Mouse (Mus musculus) limb, embryonic 12.5 days (tissue): Measurements from ENCODE around the gene Gfra1. TPM values are rescaled to one million over a fixed set of nuclear protein-coding genes. Genes with fewer than 3 reads are reported as not detected.

Experiments
- ATAC-seq: fragments of 200-750 bp; cut with Nextera tagmentation; 2 replicates; pipeline ENCODE4 v1.8.0; 2017; ENCODE audit warnings: low read depth, moderate TSS enrichment; ENCODE audit not compliant: insufficient number of reproducible peaks, insufficient read depth, low FRiP score, low TSS enrichment
- H3K27ac ChIP-seq: fragments of 300-500 bp; sonication (generic); 2 replicates; pipeline ENCODE4 v1.5.1; 2016; ENCODE audit warnings: mild to moderate bottlenecking, moderate library complexity
- H3K27me3 ChIP-seq: fragments of 300-500 bp; sonication (generic); 2 replicates; pipeline ENCODE4 v1.6.1; 2016; ENCODE audit warnings: mild to moderate bottlenecking, moderate library complexity
- H3K36me3 ChIP-seq: fragments of 300-500 bp; sonication (generic); 2 replicates; pipeline ENCODE4 v1.6.1; 2016; ENCODE audit warnings: mild to moderate bottlenecking, moderate library complexity
- H3K4me1 ChIP-seq: fragments of 300-500 bp; sonication (generic); replicated peaks from 2 replicates; pipeline ENCODE4 v1.6.1; 2016
- H3K4me2 ChIP-seq: fragments of 300-500 bp; sonication (generic); 2 replicates; pipeline ENCODE4 v1.6.1; 2016; ENCODE audit warnings: mild to moderate bottlenecking, moderate library complexity
- H3K4me3 ChIP-seq: fragments of 300-500 bp; sonication (generic); replicated peaks from 2 replicates; pipeline ENCODE4 v1.5.1; 2016; ENCODE audit warnings: mild to moderate bottlenecking
- H3K9ac ChIP-seq: fragments of 300-500 bp; sonication (generic); replicated peaks from 2 replicates; pipeline ENCODE4 v1.6.1; 2016; ENCODE audit warnings: mild to moderate bottlenecking, moderate library complexity
- H3K9me3 ChIP-seq: fragments of 300-500 bp; sonication (generic); 2 replicates; pipeline ENCODE4 v1.6.1; 2016; ENCODE audit warnings: mild to moderate bottlenecking, moderate library complexity
- WGBS: fragments of 180-500 bp; shearing (Covaris S2); methylation state at CpG from one replicate; pipeline ENCODE4 v1.1.7; 2016; 5-methylcytosine and 5-hydroxymethylcytosine counted together
- polyA plus RNA-seq: library from polyadenylated mRNA; unstranded; fragments of >200 nt; fragmentation: Nextera tagmentation; extraction: Ambion mirVana; gene quantifications from 2 replicates; pipeline ENCODE4 v1.2.1, GENCODE M21; 2016

The Gfra1 gene
- polyA plus RNA-seq, 1 experiment from 2014 or later = 17.0 TPM

GRCm38 (mm10) chr19:58389466-58389865 lies 66.2 kb downstream of the Gfra1 start:
- Histone ChIP-seq H3K4me1 (no peaks in the 10 kb centered on the region; the same call in 1 of the 2 replicates), H3K27me3 (no peaks in the 10 kb centered on the region), H3K4me3 (no peak overlapping the region), H3K27ac (no peak overlapping the region), H3K9ac (no peak overlapping the region), H3K9me3 (no peaks in the 10 kb centered on the region), H3K36me3 (no peaks in the 10 kb centered on the region), H3K4me2 (no peak overlapping the region)
- ATAC-seq = no peak
- WGBS = 93% methylated on average over 8 of the region's 8 CpGs

- no peak for ATAC-seq
- no peaks in the 10 kb centered on the region; the same call in 1 of the 2 replicates for H3K4me1 ChIP-seq
- H3K9ac ChIP-seq = no peak overlapping the region
- H3K36me3 ChIP-seq = no peaks in the 10 kb centered on the region
- WGBS = 91% methylated on average over 18 of the region's 18 CpGs
- no peak overlapping the region for H3K27ac ChIP-seq
- no peaks in the 10 kb centered on the region for H3K27me3 ChIP-seq
- H3K4me3 ChIP-seq = no peak overlapping the region
- no peak overlapping the region for H3K4me2 ChIP-seq
- H3K9me3 ChIP-seq = no peaks in the 10 kb centered on the region
Observed at GRCm38 (mm10) chr19:58388851-58389447, 66.8 kb downstream of the Gfra1 start.

GRCm38 (mm10) chr19:58383273-58383672 lies 72.4 kb downstream of the Gfra1 start:
- no peak for ATAC-seq
- 64% methylated on average over 3 of the region's 3 CpGs for WGBS

GRCm38 (mm10) chr19:58382535-58382934 lies 73.2 kb downstream of the Gfra1 start:
- WGBS = 95% methylated on average over 7 of the region's 7 CpGs
- no peak for ATAC-seq
- no peak overlapping the region for H3K27ac ChIP-seq
- no peaks in the 10 kb centered on the region for H3K9me3 ChIP-seq
- no peak overlapping the region for H3K9ac ChIP-seq
- H3K4me3 ChIP-seq = no peak overlapping the region
- peaks cover 11% of the 10 kb centered on the region for H3K4me1 ChIP-seq
- H3K4me2 ChIP-seq = no peak overlapping the region
- no peaks in the 10 kb centered on the region for H3K36me3 ChIP-seq
- H3K27me3 ChIP-seq = no peaks in the 10 kb centered on the region

More at GRCm38 (mm10) chr19:58383273-58383672, 72.4 kb downstream of the Gfra1 start:
- no peaks in the 10 kb centered on the region for H3K9me3 ChIP-seq
- no peaks in the 10 kb centered on the region for H3K36me3 ChIP-seq
- no peak overlapping the region for H3K27ac ChIP-seq
- no peaks in the 10 kb centered on the region for H3K27me3 ChIP-seq
- H3K4me2 ChIP-seq = no peak overlapping the region
- H3K4me1 ChIP-seq = peaks cover 3% of the 10 kb centered on the region
- H3K9ac ChIP-seq = no peak overlapping the region
- H3K4me3 ChIP-seq = no peak overlapping the region

GRCm38 (mm10) chr19:58377969-58378368 lies 77.7 kb downstream of the Gfra1 start:
- H3K9ac ChIP-seq = no peak overlapping the region
- H3K4me2 ChIP-seq = no peak overlapping the region
- peaks cover 34% of the 10 kb centered on the region for H3K4me1 ChIP-seq
- 73% methylated on average over 8 of the region's 8 CpGs for WGBS
- no peak for ATAC-seq
- no peaks in the 10 kb centered on the region for H3K9me3 ChIP-seq
- no peaks in the 10 kb centered on the region for H3K36me3 ChIP-seq
- no peak overlapping the region for H3K4me3 ChIP-seq
- H3K27me3 ChIP-seq = no peaks in the 10 kb centered on the region
- no peak overlapping the region for H3K27ac ChIP-seq

GRCm38 (mm10) chr19:58376675-58377102 lies 79.0 kb downstream of the Gfra1 start:
- ATAC-seq = peak; percentile 43; the same call in 1 of the 2 replicates
- no peaks in the 10 kb centered on the region for H3K36me3 ChIP-seq
- no peaks in the 10 kb centered on the region for H3K27me3 ChIP-seq
- H3K4me1 ChIP-seq = peaks cover 46% of the 10 kb centered on the region
- H3K9ac ChIP-seq = no peak overlapping the region
- H3K4me2 ChIP-seq = no peak overlapping the region
- 55% methylated on average over 8 of the region's 8 CpGs for WGBS
- H3K9me3 ChIP-seq = no peaks in the 10 kb centered on the region
- no peak overlapping the region for H3K4me3 ChIP-seq
- H3K27ac ChIP-seq = no peak overlapping the region

GRCm38 (mm10) chr19:58374648-58375047 lies 81.1 kb downstream of the Gfra1 start:
- no peaks in the 10 kb centered on the region for H3K36me3 ChIP-seq
- H3K4me3 ChIP-seq = no peak overlapping the region
- no peaks in the 10 kb centered on the region for H3K9me3 ChIP-seq
- H3K27ac ChIP-seq = no peak overlapping the region
- H3K4me2 ChIP-seq = no peak overlapping the region
- ATAC-seq = no peak
- H3K9ac ChIP-seq = no peak overlapping the region
- H3K27me3 ChIP-seq = no peaks in the 10 kb centered on the region
- 97% methylated on average over 5 of the region's 5 CpGs for WGBS
- H3K4me1 ChIP-seq = peaks cover 52% of the 10 kb centered on the region

- Histone ChIP-seq H3K27me3 (no peaks in the 10 kb centered on the region), H3K4me3 (no peak overlapping the region), H3K27ac (no peak overlapping the region), H3K9ac (no peak overlapping the region), H3K36me3 (no peaks in the 10 kb centered on the region), H3K4me2 (no peak overlapping the region), H3K4me1 (peaks cover 52% of the 10 kb centered on the region), H3K9me3 (no peaks in the 10 kb centered on the region)
- 96% methylated on average over 4 of the region's 4 CpGs for WGBS
- ATAC-seq = no peak
Observed at GRCm38 (mm10) chr19:58374155-58374554, 81.6 kb downstream of the Gfra1 start.

GRCm38 (mm10) chr19:58368513-58368912 lies 87.2 kb downstream of the Gfra1 start:
- Histone ChIP-seq H3K4me1 (peaks cover 29% of the 10 kb centered on the region), H3K9ac (no peak overlapping the region), H3K4me2 (no peak overlapping the region), H3K4me3 (no peak overlapping the region), H3K27me3 (no peaks in the 10 kb centered on the region), H3K9me3 (no peaks in the 10 kb centered on the region), H3K36me3 (no peaks in the 10 kb centered on the region), H3K27ac (no peak overlapping the region)
- WGBS = 73% methylated on average over 2 of the region's 2 CpGs
- no peak for ATAC-seq

GRCm38 (mm10) chr19:58364688-58365087 lies 91.0 kb downstream of the Gfra1 start:
- no peak overlapping the region for H3K4me2 ChIP-seq
- WGBS = 67% methylated on average over 9 of the region's 9 CpGs
- H3K27me3 ChIP-seq = 0 out of 2 replicates have a peak, but pooled peaks cover 4% of the 10 kb centered on the region
- 0 out of 2 replicates have a peak, but pooled peaks cover 7% of the 10 kb centered on the region for H3K4me1 ChIP-seq
- H3K9me3 ChIP-seq = no peaks in the 10 kb centered on the region
- H3K4me3 ChIP-seq = no peak overlapping the region
- no peak overlapping the region for H3K27ac ChIP-seq
- no peak overlapping the region for H3K9ac ChIP-seq
- no peaks in the 10 kb centered on the region for H3K36me3 ChIP-seq
- ATAC-seq = no peak

- 0 out of 2 replicates have a peak, but pooled peaks cover 7% of the 10 kb centered on the region for H3K4me1 ChIP-seq
- no peak for ATAC-seq
- H3K36me3 ChIP-seq = no peaks in the 10 kb centered on the region
- no peak overlapping the region for H3K9ac ChIP-seq
- H3K9me3 ChIP-seq = no peaks in the 10 kb centered on the region
- no peak overlapping the region for H3K4me2 ChIP-seq
- H3K27ac ChIP-seq = no peak overlapping the region
- 0 out of 2 replicates have a peak, but pooled peaks cover 4% of the 10 kb centered on the region for H3K27me3 ChIP-seq
- 57% methylated on average over 1 of the region's 1 CpGs for whole genome bisulfite sequencing
- no peak overlapping the region for H3K4me3 ChIP-seq
Observed at GRCm38 (mm10) chr19:58360982-58361381, 94.7 kb downstream of the Gfra1 start.

GRCm38 (mm10) chr19:58358063-58358462 lies 97.6 kb downstream of the Gfra1 start:
- 0 out of 2 replicates have a peak, but pooled peaks cover 4% of the 10 kb centered on the region for H3K27me3 ChIP-seq
- no peaks in the 10 kb centered on the region for H3K9me3 ChIP-seq
- 89% methylated on average over 13 of the region's 13 CpGs for WGBS
- no peak overlapping the region for H3K27ac ChIP-seq
- H3K4me1 ChIP-seq = peaks cover 15% of the 10 kb centered on the region
- H3K36me3 ChIP-seq = no peaks in the 10 kb centered on the region
- no peak overlapping the region for H3K4me2 ChIP-seq
- no peak for ATAC-seq
- H3K9ac ChIP-seq = no peak overlapping the region
- H3K4me3 ChIP-seq = no peak overlapping the region
